Comparison of ENCODE assay signal across 22 mouse cellular contexts in genomic region chr3:121927601-121928000, GRCm38 (mm10).
"Had no signal": no experiment of that assay in that cellular context is flagged by ENCODE, and none has a peak within 500 bp of the region (broad histone marks: within the 10 kb centered on the region; RNA-seq: fewer than 3 reads in every experiment).

No protein-coding gene starts in this region.

- H3K9me3 ChIP-seq: heart, embryonic 10.5 days; hindbrain, embryonic 13.5 days; hindbrain, embryonic 15.5 days; limb, embryonic 13.5 days; liver, embryonic 13.5 days had no signal

- H3K36me3 ChIP-seq: heart, embryonic 10.5 days; heart, embryonic 12.5 days; hindbrain, embryonic 13.5 days; hindbrain, embryonic 15.5 days; limb, embryonic 13.5 days; liver, embryonic 13.5 days had no signal

- H3K4me3 ChIP-seq: gastrocnemius, adult 2 months; heart, embryonic 10.5 days; heart, embryonic 12.5 days; hindbrain, embryonic 13.5 days; hindbrain, embryonic 15.5 days; layer of hippocampus, adult 2 months; left cerebral cortex, adult 2 months; limb, embryonic 13.5 days; liver, embryonic 13.5 days had no signal

- H3K4me1 ChIP-seq: hindbrain, embryonic 13.5 days; hindbrain, embryonic 15.5 days; liver, embryonic 13.5 days had no signal

- H3K27ac ChIP-seq: gastrocnemius, adult 2 months; heart, embryonic 10.5 days; hindbrain, embryonic 13.5 days; hindbrain, embryonic 15.5 days; hindbrain, postnatal 0 days; layer of hippocampus, adult 2 months; left cerebral cortex, adult 2 months; limb, embryonic 13.5 days; liver, embryonic 13.5 days had no signal

- DNase-seq: gastrocnemius, adult 2 months; gastrocnemius, postnatal 14 days; gastrocnemius, postnatal 36 days; heart, adult 18-20 months; heart, postnatal 10 days; kidney, adult 18-20 months; kidney, adult 8-10 months; kidney, postnatal 10 days; kidney, postnatal 25 days; kidney, postnatal 4 days; liver; liver, embryonic 13.5 days had no signal

- H3K27me3 ChIP-seq: heart, embryonic 12.5 days; hindbrain, embryonic 13.5 days; limb, embryonic 13.5 days; liver, embryonic 13.5 days had no signal

- ATAC-seq: hindbrain, postnatal 0 days; intestine, postnatal 0 days had no signal

- H3K4me2 ChIP-seq: heart, embryonic 12.5 days; hindbrain, embryonic 13.5 days; hindbrain, embryonic 15.5 days; limb, embryonic 13.5 days; liver, embryonic 11.5 days; liver, embryonic 13.5 days had no signal

- H3K9ac ChIP-seq: heart, embryonic 12.5 days; hindbrain, embryonic 13.5 days; hindbrain, embryonic 15.5 days; limb, embryonic 13.5 days; liver, embryonic 13.5 days had no signal
